Mouse (Mus musculus): ENCODE data around the gene Vgll4. TPM values are rescaled to one million over a fixed set of nuclear protein-coding genes. Genes with fewer than 3 reads are reported as not detected.
"Not testable (repeated sequence)": the region's sequence is repeated elsewhere in the genome, so short reads cannot be mapped to it uniquely, and the experiment has no call there.

The Vgll4 gene
- polyA plus RNA-seq, 1 experiment, result 36.1 TPM

- 17% methylated on average over 20 of the region's 20 CpGs for WGBS
- Histone ChIP-seq H3K27ac (ENCODE audit: insufficient read depth, low read length) (peak overlapping the region; percentile 81), H3K4me3 (ENCODE audit: extremely low read depth, insufficient read depth, insufficient read length) (no peak overlapping the region), H3K4me1 (ENCODE audit: control insufficient read depth, insufficient read depth, insufficient read length) (peaks cover 42% of the 10 kb centered on the region; the same call in 1 of the 2 replicates), H3K36me3 (ENCODE audit: control insufficient read depth, insufficient read depth, low read length) (peaks cover 3% of the 10 kb centered on the region; the same call in 1 of the 2 replicates), H3K27me3 (ENCODE audit: control insufficient read depth, insufficient read depth, low read length) (no peaks in the 10 kb centered on the region)
- peak; percentile 72 to 78 for DNase-seq (ENCODE audit: low read depth in 1 of 2, low spot score in 2 of 2)
- no peak for TF ChIP-seq CTCF (IDR thresholded peaks at IDR 0.05; ENCODE audit: extremely low read depth, insufficient read depth, insufficient read length, insufficient replicate concordance)
- no peak for TF ChIP-seq POLR2A (IDR thresholded peaks at IDR 0.05; ENCODE audit: low read depth, low read length)
These were observed 76.2 kb downstream of the Vgll4 start for GRCm38 (mm10) chr6:114893427-114894209.

GRCm38 (mm10) chr6:114892363-114892762, 77.4 kb downstream of the Vgll4 start:
- H3K36me3 ChIP-seq (ENCODE audit: control insufficient read depth, insufficient read depth, low read length), result peaks cover 8% of the 10 kb centered on the region
- TF ChIP-seq CTCF (IDR thresholded peaks at IDR 0.05; ENCODE audit: extremely low read depth, insufficient read depth, insufficient read length, insufficient replicate concordance) (no peak), POLR2A (IDR thresholded peaks at IDR 0.05; ENCODE audit: low read depth, low read length) (no peak)
- H3K27me3 ChIP-seq (ENCODE audit: control insufficient read depth, insufficient read depth, low read length), result no peaks in the 10 kb centered on the region
- H3K4me1 ChIP-seq (ENCODE audit: control insufficient read depth, insufficient read depth, insufficient read length), result peaks cover 42% of the 10 kb centered on the region; the same call in 1 of the 2 replicates
- no peak overlapping the region for H3K4me3 ChIP-seq (ENCODE audit: extremely low read depth, insufficient read depth, insufficient read length)
- 24% methylated on average over 6 of the region's 6 CpGs for WGBS
- no peak for DNase-seq (ENCODE audit: low read depth in 1 of 2, low spot score in 2 of 2)
- no peak overlapping the region; the same call in 1 of the 2 replicates for H3K27ac ChIP-seq (ENCODE audit: insufficient read depth, low read length)

- 53% methylated on average over 12 of the region's 12 CpGs for WGBS
These were observed 78.0 kb downstream of the Vgll4 start for GRCm38 (mm10) chr6:114891771-114892170.

GRCm38 (mm10) chr6:114891272-114891671, 78.5 kb downstream of the Vgll4 start:
- H3K4me1 ChIP-seq (ENCODE audit: control insufficient read depth, insufficient read depth, insufficient read length), result peaks cover 44% of the 10 kb centered on the region; the same call in 1 of the 2 replicates
- WGBS, result 92% methylated on average over 12 of the region's 12 CpGs
- H3K27me3 ChIP-seq (ENCODE audit: control insufficient read depth, insufficient read depth, low read length), result no peaks in the 10 kb centered on the region
- TF ChIP-seq POLR2A (IDR thresholded peaks at IDR 0.05; ENCODE audit: low read depth, low read length), result no peak
- no peak for TF ChIP-seq CTCF (IDR thresholded peaks at IDR 0.05; ENCODE audit: extremely low read depth, insufficient read depth, insufficient read length, insufficient replicate concordance)
- H3K36me3 ChIP-seq (ENCODE audit: control insufficient read depth, insufficient read depth, low read length), result peaks cover 8% of the 10 kb centered on the region
- H3K4me3 ChIP-seq (ENCODE audit: extremely low read depth, insufficient read depth, insufficient read length), result no peak overlapping the region
- no peak overlapping the region for H3K27ac ChIP-seq (ENCODE audit: insufficient read depth, low read length)
- no peak for DNase-seq (ENCODE audit: low read depth in 1 of 2, low spot score in 2 of 2)

More at GRCm38 (mm10) chr6:114891771-114892170, 78.0 kb downstream of the Vgll4 start:
- peaks cover 42% of the 10 kb centered on the region; the same call in 1 of the 2 replicates for H3K4me1 ChIP-seq (ENCODE audit: control insufficient read depth, insufficient read depth, insufficient read length)
- H3K36me3 ChIP-seq (ENCODE audit: control insufficient read depth, insufficient read depth, low read length), result peaks cover 8% of the 10 kb centered on the region
- no peak for TF ChIP-seq POLR2A (IDR thresholded peaks at IDR 0.05; ENCODE audit: low read depth, low read length)
- TF ChIP-seq CTCF (IDR thresholded peaks at IDR 0.05; ENCODE audit: extremely low read depth, insufficient read depth, insufficient read length, insufficient replicate concordance), result no peak
- H3K27ac ChIP-seq (ENCODE audit: insufficient read depth, low read length), result no peak overlapping the region
- no peak for DNase-seq (ENCODE audit: low read depth in 1 of 2, low spot score in 2 of 2)
- no peaks in the 10 kb centered on the region for H3K27me3 ChIP-seq (ENCODE audit: control insufficient read depth, insufficient read depth, low read length)
- H3K4me3 ChIP-seq (ENCODE audit: extremely low read depth, insufficient read depth, insufficient read length), result no peak overlapping the region

GRCm38 (mm10) chr6:114890411-114891115, 79.2 kb downstream of the Vgll4 start:
- H3K27me3 ChIP-seq (ENCODE audit: control insufficient read depth, insufficient read depth, low read length), result no peaks in the 10 kb centered on the region
- 71% methylated on average over 19 of the region's 19 CpGs for WGBS
- peaks cover 45% of the 10 kb centered on the region; the same call in 1 of the 2 replicates for H3K4me1 ChIP-seq (ENCODE audit: control insufficient read depth, insufficient read depth, insufficient read length)
- H3K36me3 ChIP-seq (ENCODE audit: control insufficient read depth, insufficient read depth, low read length), result peaks cover 8% of the 10 kb centered on the region
- H3K27ac ChIP-seq (ENCODE audit: insufficient read depth, low read length), result no peak overlapping the region
- no peak for TF ChIP-seq POLR2A (IDR thresholded peaks at IDR 0.05; ENCODE audit: low read depth, low read length)
- no peak for TF ChIP-seq CTCF (IDR thresholded peaks at IDR 0.05; ENCODE audit: extremely low read depth, insufficient read depth, insufficient read length, insufficient replicate concordance)
- no peak overlapping the region for H3K4me3 ChIP-seq (ENCODE audit: extremely low read depth, insufficient read depth, insufficient read length)
- no peak for DNase-seq (ENCODE audit: low read depth in 1 of 2, low spot score in 2 of 2)

- peaks cover 39% of the 10 kb centered on the region; the same call in 1 of the 2 replicates for H3K4me1 ChIP-seq (ENCODE audit: control insufficient read depth, insufficient read depth, insufficient read length)
- not testable (repeated sequence) for H3K36me3 ChIP-seq (ENCODE audit: control insufficient read depth, insufficient read depth, low read length); DNase-seq (ENCODE audit: low read depth in 1 of 2, low spot score in 2 of 2); H3K27ac ChIP-seq (ENCODE audit: insufficient read depth, low read length); H3K27me3 ChIP-seq (ENCODE audit: control insufficient read depth, insufficient read depth, low read length); H3K4me3 ChIP-seq (ENCODE audit: extremely low read depth, insufficient read depth, insufficient read length)
- WGBS, result 86% methylated on average over 3 of the region's 3 CpGs
These were observed 79.8 kb downstream of the Vgll4 start for GRCm38 (mm10) chr6:114889971-114890370.
